Mouse (Mus musculus) liver, embryonic 13.5 days (tissue): ENCODE results near the gene Ttc21a. TPM values are rescaled to one million over a fixed set of nuclear protein-coding genes. Genes with fewer than 3 reads are reported as not detected.

Experiments
- ATAC-seq: fragments of 200-750 bp; cut with Nextera tagmentation; 2 replicates; pipeline ENCODE4 v1.8.0; 2017; ENCODE audit warnings: low read depth, mild to moderate bottlenecking, moderate number of reproducible peaks, moderate library complexity
- DNase-seq: peaks from one replicate; pipeline ENCODE4 v3.0.0; 2022
- H3K27ac ChIP-seq: fragments of 300-500 bp; sonication (generic); 2 replicates; pipeline ENCODE4 v1.5.1; 2015; ENCODE audit warnings: moderate library complexity, mild to moderate bottlenecking, inconsistent platforms
- H3K27me3 ChIP-seq: fragments of 300-500 bp; sonication (generic); 2 replicates; pipeline ENCODE4 v1.6.1; 2015; ENCODE audit warnings: mild to moderate bottlenecking, inconsistent platforms
- H3K36me3 ChIP-seq: fragments of 300-500 bp; sonication (generic); 2 replicates; pipeline ENCODE4 v1.6.1; 2015; ENCODE audit warnings: mild to moderate bottlenecking, inconsistent platforms
- H3K4me1 ChIP-seq: fragments of 300-500 bp; sonication (generic); replicated peaks from 2 replicates; pipeline ENCODE4 v1.6.1; 2015; ENCODE audit warnings: inconsistent platforms
- H3K4me2 ChIP-seq: fragments of 300-500 bp; sonication (generic); 2 replicates; pipeline ENCODE4 v1.6.1; 2015; ENCODE audit warnings: inconsistent platforms, mild to moderate bottlenecking, moderate library complexity
- H3K4me3 ChIP-seq: fragments of 300-500 bp; sonication (generic); replicated peaks from 2 replicates; pipeline ENCODE4 v1.5.1; 2015; ENCODE audit warnings: mild to moderate bottlenecking, inconsistent platforms
- H3K9ac ChIP-seq: fragments of 300-500 bp; sonication (generic); 2 replicates; pipeline ENCODE4 v1.6.1; 2015; ENCODE audit warnings: mild to moderate bottlenecking, inconsistent platforms
- H3K9me3 ChIP-seq: fragments of 300-500 bp; sonication (generic); replicated peaks from 2 replicates; pipeline ENCODE4 v1.6.1; 2016; ENCODE audit warnings: inconsistent platforms
- WGBS: fragments of 180-500 bp; shearing (Covaris S2); methylation state at CpG from one replicate; pipeline ENCODE4 v1.1.7; 2015; ENCODE audit not compliant: insufficient replicate concordance; 5-methylcytosine and 5-hydroxymethylcytosine counted together
- polyA plus RNA-seq: library from polyadenylated mRNA; unstranded; fragments of >200 nt; fragmentation: Nextera tagmentation; extraction: Ambion mirVana; gene quantifications from 2 replicates; pipeline ENCODE4 v1.2.1, GENCODE M21; 2015

Gene Ttc21a
- polyA plus RNA-seq, 1 experiment from 2014 or later, result 0.09 TPM

DNA sequence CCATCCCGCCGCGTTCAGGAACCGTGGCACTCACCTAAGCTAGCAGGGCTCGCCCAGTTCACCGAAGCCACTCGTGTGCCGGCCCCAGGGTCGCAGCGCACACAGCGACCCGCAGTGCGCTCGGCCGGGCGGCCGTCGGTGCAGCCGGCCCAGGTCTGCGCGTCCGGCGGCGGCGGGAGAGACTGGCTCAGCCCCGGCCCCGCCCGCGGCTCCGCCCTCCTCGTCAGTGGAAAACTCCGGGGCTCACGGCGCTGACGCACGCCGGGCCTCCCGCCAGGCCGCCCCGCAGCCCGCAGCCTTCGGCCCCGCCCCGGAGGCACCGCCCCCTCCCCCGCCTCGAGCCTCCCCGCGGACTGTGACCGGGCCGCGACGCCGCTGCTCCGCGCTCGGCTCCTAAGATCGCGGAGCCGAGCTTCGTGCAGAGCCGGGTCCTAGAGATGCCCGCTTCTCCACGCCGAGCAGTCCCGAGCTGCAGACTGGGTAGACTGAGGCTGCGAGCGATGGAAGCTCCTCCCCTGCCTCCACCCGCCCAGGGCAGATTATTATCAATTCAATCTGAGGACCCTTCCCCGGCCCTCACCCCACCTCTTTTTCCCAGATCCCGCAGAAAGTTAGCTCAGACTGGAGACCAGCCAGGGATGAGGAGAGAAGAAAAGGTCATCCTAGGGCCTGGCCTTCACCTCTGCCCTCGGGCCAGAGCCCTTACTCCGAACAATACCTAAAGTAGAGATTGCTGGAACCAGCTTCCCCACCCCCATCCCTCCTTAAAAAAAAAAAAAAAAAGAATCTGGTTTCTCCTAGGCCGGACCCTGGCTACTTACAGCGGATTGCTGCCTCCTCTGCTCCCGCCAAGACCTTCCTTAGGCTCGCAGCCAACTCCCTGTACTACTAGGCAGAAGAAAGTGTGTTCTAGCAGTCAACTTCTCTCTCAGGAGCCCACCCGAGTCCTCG lies 46.5 kb downstream of the Ttc21a start:
- WGBS, result 2% methylated on average over 79 of the region's 79 CpGs
- ATAC-seq (peak; percentile 82), DNase-seq (peak; percentile 82)
- Histone ChIP-seq H3K4me2 (peak overlapping the region; percentile 91), H3K27me3 (peaks cover 42% of the 10 kb centered on the region), H3K27ac (0 out of 2 replicates have a peak overlapping the region, but pooled peaks have one; percentile 11), H3K4me3 (peak overlapping the region; percentile 68), H3K36me3 (no peaks in the 10 kb centered on the region), H3K4me1 (peaks cover 60% of the 10 kb centered on the region), H3K9ac (peak overlapping the region; percentile 73), H3K9me3 (no peaks in the 10 kb centered on the region)

DNA sequence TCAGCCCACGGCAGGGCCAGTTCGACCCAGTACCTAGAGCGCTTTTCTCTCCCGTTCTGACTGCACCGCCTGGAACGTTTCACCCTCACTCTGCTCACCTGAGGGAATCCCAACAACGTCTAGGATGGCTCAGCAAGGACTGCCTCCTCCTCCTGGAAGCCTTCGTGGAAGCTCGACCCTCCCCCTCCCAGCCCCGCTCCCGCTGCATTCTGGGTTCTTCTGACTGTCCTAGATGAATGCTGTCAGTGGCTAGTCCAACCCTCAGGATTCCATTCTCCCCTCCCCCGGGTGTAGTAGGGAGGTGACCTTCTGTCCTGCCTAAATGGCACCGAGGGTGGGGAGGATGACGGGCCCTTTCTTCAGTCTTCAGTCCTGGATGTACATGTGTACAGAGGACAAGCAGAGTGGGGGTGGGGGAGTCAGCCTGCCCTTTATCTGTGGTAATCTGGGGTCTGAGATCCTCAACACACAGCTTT lies 47.2 kb downstream of the Ttc21a start, which contains the start of gene Csrnp1:
Gene Csrnp1 (minus strand): TSS at position 123 of the 476 bp plus-strand sequence.
- no peak for ATAC-seq
- Histone ChIP-seq H3K36me3 (no peaks in the 10 kb centered on the region), H3K4me1 (peaks cover 53% of the 10 kb centered on the region), H3K27ac (0 out of 2 replicates have a peak within 1 kb of the TSS, but pooled peaks have one; percentile 11), H3K9ac (peak within 1 kb of the TSS; percentile 73), H3K4me2 (peak within 1 kb of the TSS; percentile 91), H3K27me3 (peaks cover 42% of the 10 kb centered on the region), H3K9me3 (no peaks in the 10 kb centered on the region), H3K4me3 (peak within 1 kb of the TSS; percentile 68)
- WGBS, result 14% methylated on average over 14 of the region's 14 CpGs
- no peak for DNase-seq

DNA sequence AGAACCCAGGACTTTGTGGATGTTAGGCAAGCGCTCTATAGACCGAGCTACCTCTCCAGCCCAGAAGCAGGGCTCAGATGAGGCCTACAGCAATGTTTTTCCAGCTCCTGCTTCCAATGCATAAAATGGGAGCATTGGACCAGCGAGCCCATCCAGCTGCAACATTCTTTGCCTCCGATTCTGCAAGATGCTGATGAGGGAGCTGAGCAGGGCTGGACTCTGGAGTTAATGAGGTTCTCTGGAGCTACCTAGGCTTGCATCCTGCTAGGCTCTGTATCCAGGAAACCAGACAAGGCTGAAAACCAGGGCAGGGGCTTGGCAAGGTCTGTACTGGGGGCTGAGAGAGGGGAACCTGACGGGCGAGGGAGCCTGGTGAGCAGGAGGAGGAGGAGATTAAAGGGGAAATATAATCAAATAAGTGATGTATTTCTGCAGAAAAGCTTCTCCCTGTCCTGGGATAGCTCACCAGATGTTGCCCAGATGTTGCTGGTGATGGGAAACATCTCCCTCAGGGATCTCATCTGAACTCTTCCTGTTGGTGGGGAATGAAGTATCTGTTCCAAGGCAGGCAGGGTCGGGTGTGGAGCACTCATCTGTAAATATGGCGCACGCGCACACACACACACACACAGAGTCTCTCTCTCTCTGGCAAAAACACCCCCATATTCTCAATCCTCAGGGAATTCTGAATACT lies 48.6 kb downstream of the Ttc21a start:
- peaks cover 42% of the 10 kb centered on the region for H3K27me3 ChIP-seq
- ATAC-seq, result no peak
- peaks cover 40% of the 10 kb centered on the region for H3K4me1 ChIP-seq
- H3K4me3 ChIP-seq, result no peak overlapping the region
- DNase-seq, result no peak
- H3K9ac ChIP-seq, result no peak overlapping the region
- WGBS, result 71% methylated on average over 10 of the region's 10 CpGs
- no peak overlapping the region for H3K4me2 ChIP-seq
- H3K36me3 ChIP-seq, result no peaks in the 10 kb centered on the region
- no peaks in the 10 kb centered on the region for H3K9me3 ChIP-seq
- no peak overlapping the region for H3K27ac ChIP-seq

DNA sequence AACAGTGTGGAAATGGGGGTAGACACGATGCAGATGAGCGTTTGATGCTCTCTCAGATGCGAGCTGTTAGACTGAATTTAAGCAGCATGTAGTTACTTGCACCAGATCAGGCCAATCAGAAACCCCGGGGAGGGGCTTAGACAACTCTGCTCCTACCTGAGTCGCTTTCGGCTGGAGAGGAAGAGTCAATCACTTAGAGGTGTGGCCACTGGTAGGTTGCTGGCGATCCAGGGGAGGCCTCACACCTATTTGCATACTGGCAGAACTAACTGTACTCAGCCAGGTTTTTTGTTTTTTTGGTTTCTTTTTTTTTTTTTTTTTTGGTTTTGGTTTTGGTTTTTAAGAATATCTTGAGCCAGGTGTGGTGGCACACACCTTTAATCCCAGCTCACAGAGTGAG lies 50.9 kb downstream of the Ttc21a start:
- H3K27me3 ChIP-seq, result peaks cover 25% of the 10 kb centered on the region
- ATAC-seq, result no peak
- WGBS, result 37% methylated on average over 7 of the region's 7 CpGs

DNA sequence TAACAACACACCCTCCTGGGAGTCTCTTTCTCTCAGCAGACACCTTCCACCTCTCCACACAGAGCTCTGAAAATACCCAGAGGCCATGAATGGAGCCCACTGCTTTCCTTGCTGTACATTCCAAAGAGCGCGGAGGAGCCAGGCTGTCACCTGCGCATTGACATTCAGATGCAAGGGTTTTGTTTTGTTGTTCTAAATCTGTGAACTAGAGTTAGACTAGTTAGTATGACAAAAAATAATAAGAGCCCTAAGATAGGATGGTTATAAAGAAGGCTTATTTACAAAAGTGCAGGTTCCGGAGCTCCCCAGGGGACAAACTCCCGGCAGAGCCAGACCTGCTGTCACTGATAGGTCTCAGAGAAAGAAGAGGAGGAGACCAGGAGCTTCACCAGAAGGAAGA lies 53.9 kb downstream of the Ttc21a start:
- WGBS, result 43% methylated on average over 5 of the region's 5 CpGs
- H3K27ac ChIP-seq, result no peak overlapping the region
- H3K9me3 ChIP-seq, result no peaks in the 10 kb centered on the region
- no peak overlapping the region for H3K4me3 ChIP-seq
- no peaks in the 10 kb centered on the region for H3K27me3 ChIP-seq
- H3K36me3 ChIP-seq, result no peaks in the 10 kb centered on the region
- ATAC-seq (no peak), DNase-seq (no peak)
- no peak overlapping the region for H3K9ac ChIP-seq
- H3K4me2 ChIP-seq, result no peak overlapping the region
- no peaks in the 10 kb centered on the region for H3K4me1 ChIP-seq

More for the DNA sequence above, 50.9 kb downstream of the Ttc21a start:
- H3K9me3 ChIP-seq, result no peaks in the 10 kb centered on the region
- no peak overlapping the region for H3K4me3 ChIP-seq
- no peak for DNase-seq
- H3K4me2 ChIP-seq, result no peak overlapping the region
- H3K27ac ChIP-seq, result no peak overlapping the region
- peaks cover 17% of the 10 kb centered on the region for H3K4me1 ChIP-seq
- H3K9ac ChIP-seq, result no peak overlapping the region
- H3K36me3 ChIP-seq, result no peaks in the 10 kb centered on the region

DNA sequence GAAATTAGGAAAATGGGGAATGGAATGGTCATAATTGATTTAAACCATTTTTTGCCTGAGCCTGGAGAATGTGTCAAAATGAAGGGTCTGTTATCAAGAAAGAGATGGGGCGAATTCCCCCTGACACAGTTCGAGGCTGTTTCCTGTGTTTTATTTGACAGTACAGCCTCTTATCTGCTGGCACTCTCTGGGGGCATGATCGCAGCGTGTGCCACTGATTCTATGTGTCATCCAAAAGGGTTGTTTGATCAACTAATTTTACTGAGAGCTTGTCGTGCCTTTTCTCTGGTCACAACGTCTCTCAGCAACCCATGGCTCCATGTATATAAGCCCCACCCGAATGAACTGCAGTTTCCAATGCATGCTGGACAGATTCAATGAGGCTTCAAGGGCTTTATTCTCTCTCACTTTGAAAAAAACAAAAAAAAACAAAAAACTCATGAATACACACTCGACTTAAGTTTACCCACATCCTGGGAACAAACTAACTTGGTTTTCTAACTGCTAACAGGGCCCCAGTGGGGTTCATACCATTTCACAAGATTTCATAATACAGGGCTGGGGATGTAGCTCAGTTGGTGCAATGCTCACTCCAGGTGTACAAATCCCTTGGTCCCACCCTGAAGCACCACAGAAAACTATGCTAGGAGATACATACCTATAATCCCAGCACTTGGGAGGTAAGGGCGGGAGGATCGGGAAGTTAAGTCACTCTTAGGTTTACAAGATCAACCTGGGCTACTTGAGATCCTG lies 55.9 kb downstream of the Ttc21a start:
- no peaks in the 10 kb centered on the region for H3K36me3 ChIP-seq
- no peaks in the 10 kb centered on the region for H3K9me3 ChIP-seq
- H3K27ac ChIP-seq, result no peak overlapping the region
- H3K9ac ChIP-seq, result no peak overlapping the region
- H3K4me2 ChIP-seq, result no peak overlapping the region
- no peaks in the 10 kb centered on the region for H3K4me1 ChIP-seq
- no peak overlapping the region for H3K4me3 ChIP-seq
- no peaks in the 10 kb centered on the region for H3K27me3 ChIP-seq
- DNase-seq (no peak), ATAC-seq (no peak)
- 30% methylated on average over 10 of the region's 10 CpGs for WGBS

DNA sequence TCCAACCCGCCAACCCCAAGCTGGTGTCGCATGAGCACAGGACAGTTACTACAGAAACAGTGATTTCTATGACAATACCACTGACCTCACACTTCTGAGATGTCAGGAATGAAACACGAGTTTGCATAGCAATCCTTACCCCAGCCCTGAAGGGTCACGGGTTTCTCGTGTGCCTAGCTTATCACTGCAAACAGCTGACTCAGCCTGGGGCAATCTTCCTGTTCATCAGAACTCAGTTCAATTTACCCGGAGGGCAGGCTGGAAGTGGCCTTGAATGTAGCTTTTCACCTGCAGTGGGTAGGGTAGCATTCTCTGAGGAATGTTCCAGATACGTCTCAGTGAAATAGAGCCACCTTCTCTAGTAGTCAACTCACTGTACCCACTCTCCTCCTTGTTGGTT lies 56.8 kb downstream of the Ttc21a start:
- Histone ChIP-seq H3K27me3 (no peaks in the 10 kb centered on the region), H3K36me3 (no peaks in the 10 kb centered on the region), H3K9ac (no peak overlapping the region), H3K4me3 (no peak overlapping the region), H3K4me2 (no peak overlapping the region), H3K27ac (no peak overlapping the region), H3K4me1 (no peaks in the 10 kb centered on the region), H3K9me3 (no peaks in the 10 kb centered on the region)
- 37% methylated on average over 7 of the region's 7 CpGs for WGBS
- DNase-seq, result no peak
- no peak for ATAC-seq

DNA sequence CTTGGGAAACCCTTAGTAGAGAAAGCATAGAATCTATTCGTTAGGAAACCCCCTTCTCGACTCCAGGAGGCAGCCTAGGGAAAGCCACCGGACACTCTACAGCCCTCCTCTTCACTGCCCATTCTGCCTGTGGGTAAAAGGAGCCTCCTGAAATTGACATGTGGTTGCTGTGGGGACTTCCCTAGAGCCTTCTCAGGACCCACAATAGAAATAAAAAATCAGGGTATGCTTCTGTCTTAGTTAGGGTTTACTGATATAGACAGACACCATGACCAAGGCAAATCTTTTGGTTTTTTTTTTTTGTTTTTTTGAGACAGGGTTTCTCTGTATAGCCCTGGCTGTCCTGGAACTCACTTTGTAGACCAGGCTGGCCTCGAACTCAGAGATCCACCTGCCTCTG lies 58.7 kb downstream of the Ttc21a start:
- no peaks in the 10 kb centered on the region for H3K9me3 ChIP-seq
- DNase-seq (no peak), ATAC-seq (no peak)
- peaks cover 3% of the 10 kb centered on the region; the same call in 1 of the 2 replicates for H3K27me3 ChIP-seq
- H3K4me1 ChIP-seq, result peaks cover 9% of the 10 kb centered on the region
- no peak overlapping the region for H3K9ac ChIP-seq
- H3K4me3 ChIP-seq, result no peak overlapping the region
- 48% methylated on average over 4 of the region's 4 CpGs for WGBS
- no peak overlapping the region for H3K27ac ChIP-seq
- H3K4me2 ChIP-seq, result no peak overlapping the region
- no peaks in the 10 kb centered on the region for H3K36me3 ChIP-seq

DNA sequence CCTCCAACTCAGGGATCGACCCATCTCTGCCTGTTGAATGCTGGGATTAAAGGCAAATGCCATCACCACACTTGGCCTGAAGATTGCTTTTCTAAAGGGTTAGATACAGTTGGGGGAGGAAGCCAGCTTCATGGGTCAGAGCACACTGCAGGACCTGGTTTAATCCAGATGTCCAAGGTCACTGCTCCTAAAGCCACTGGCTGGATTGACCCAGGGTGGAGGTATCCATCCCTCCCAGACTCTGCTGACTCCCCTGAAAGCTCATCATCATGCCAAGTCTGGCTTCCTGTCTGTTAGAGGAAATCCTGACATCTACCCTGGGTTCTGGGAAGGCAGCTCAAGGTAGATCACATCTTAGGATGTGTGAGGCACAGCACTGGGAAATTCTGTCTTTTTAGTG lies 61.4 kb downstream of the Ttc21a start:
- no peak for DNase-seq
- no peaks in the 10 kb centered on the region for H3K9me3 ChIP-seq
- no peak overlapping the region for H3K27ac ChIP-seq
- H3K9ac ChIP-seq, result no peak overlapping the region
- H3K4me2 ChIP-seq, result no peak overlapping the region
- no peak for ATAC-seq
- 54% methylated on average over 1 of the region's 1 CpGs for WGBS
- H3K36me3 ChIP-seq, result no peaks in the 10 kb centered on the region
- H3K4me1 ChIP-seq, result peaks cover 32% of the 10 kb centered on the region
- no peak overlapping the region for H3K4me3 ChIP-seq
- H3K27me3 ChIP-seq, result peaks cover 3% of the 10 kb centered on the region; the same call in 1 of the 2 replicates

DNA sequence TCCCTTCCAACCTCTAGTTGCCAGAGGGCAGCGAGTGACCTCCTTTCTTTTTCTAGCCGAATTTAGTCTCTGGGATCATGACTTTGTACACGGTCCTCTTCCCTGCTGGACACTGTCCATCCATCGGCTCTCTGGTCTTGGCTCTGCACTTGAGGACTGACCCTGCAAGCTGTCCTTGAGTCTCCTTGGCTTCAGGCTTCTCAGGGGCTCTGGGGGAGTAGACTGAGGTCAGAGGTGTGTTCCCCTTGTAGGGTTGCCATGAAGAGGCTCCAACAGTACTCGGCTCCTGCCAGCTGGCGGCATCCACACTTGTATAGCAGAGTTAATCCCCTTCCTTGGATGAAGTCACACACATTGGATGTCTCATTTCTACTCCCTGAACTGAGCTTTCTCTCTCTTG lies 62.2 kb downstream of the Ttc21a start:
- H3K27me3 ChIP-seq, result peaks cover 3% of the 10 kb centered on the region; the same call in 1 of the 2 replicates
- H3K4me3 ChIP-seq, result no peak overlapping the region
- H3K27ac ChIP-seq, result no peak overlapping the region
- DNase-seq (no peak), ATAC-seq (no peak)
- no peaks in the 10 kb centered on the region for H3K36me3 ChIP-seq
- no peaks in the 10 kb centered on the region for H3K9me3 ChIP-seq
- 65% methylated on average over 6 of the region's 6 CpGs for WGBS
- no peak overlapping the region for H3K4me2 ChIP-seq
- no peak overlapping the region for H3K9ac ChIP-seq
- H3K4me1 ChIP-seq, result peaks cover 32% of the 10 kb centered on the region

DNA sequence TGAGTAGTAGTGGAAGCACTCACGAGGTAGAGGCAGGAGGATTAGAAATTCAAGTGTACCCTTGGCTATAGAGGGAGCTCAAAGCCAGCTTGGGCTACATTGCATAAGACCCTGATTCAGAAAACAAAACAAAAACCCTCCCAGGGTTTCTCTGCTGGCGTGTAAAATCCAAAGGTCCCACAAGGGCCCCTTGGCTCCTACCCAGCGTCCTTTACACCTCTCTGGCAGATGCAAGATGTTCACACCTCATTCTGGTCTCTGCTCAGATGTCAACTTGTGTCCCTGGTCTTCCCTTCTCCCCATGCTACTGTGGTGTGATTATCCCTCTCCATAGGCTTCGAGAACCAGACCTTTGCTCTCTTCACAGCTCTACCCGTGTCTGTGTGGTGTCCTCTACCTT lies 63.4 kb downstream of the Ttc21a start:
- peaks cover 3% of the 10 kb centered on the region; the same call in 1 of the 2 replicates for H3K27me3 ChIP-seq
- 0 out of 2 replicates have a peak overlapping the region, but pooled peaks have one; percentile 8 for H3K27ac ChIP-seq
- ATAC-seq (no peak), DNase-seq (no peak)
- no peaks in the 10 kb centered on the region for H3K36me3 ChIP-seq
- no peak overlapping the region for H3K4me3 ChIP-seq
- no peak overlapping the region for H3K9ac ChIP-seq
- whole genome bisulfite sequencing, result 62% methylated on average over 5 of the region's 5 CpGs
- H3K4me2 ChIP-seq, result no peak overlapping the region
- H3K9me3 ChIP-seq, result no peaks in the 10 kb centered on the region
- peaks cover 32% of the 10 kb centered on the region for H3K4me1 ChIP-seq
